Mouse (Mus musculus) CH12.LX (cell line): ENCODE data around the gene Actr5. TPM values are rescaled to one million over a fixed set of nuclear protein-coding genes. Genes with fewer than 3 reads are reported as not detected.

Experiments
- DNase-seq: peaks from one replicate; pipeline ENCODE4 v3.0.0-alpha.2; 2013; ENCODE audit errors: extremely low read depth
- H3K27ac ChIP-seq: 2 replicates; pipeline ENCODE4 v1.5.1; 2012; ENCODE audit warnings: low read depth, mild to moderate bottlenecking, control low read depth, moderate library complexity; ENCODE audit not compliant: insufficient read depth
- H3K27me3 ChIP-seq: replicated peaks from 2 replicates; pipeline ENCODE3; 2012; ENCODE audit warnings: inconsistent platforms
- H3K36me3 ChIP-seq, 2 experiments: replicated peaks in 1 of 2; 2 replicates each; pipeline versions ENCODE3 to v1.6.1; 2012; ENCODE audit warnings: inconsistent platforms in 1 of 2, low read length in 1 of 2, mild to moderate bottlenecking in 1 of 2, mixed read lengths in 1 of 2, moderate library complexity in 1 of 2; ENCODE audit not compliant: control insufficient read depth in 1 of 2, insufficient read depth in 1 of 2
- H3K4me1 ChIP-seq, 2 experiments: 2 replicates each; pipeline ENCODE4 v1.6.1; 2012; ENCODE audit warnings: inconsistent platforms in 1 of 2, moderate library complexity in 1 of 2; ENCODE audit not compliant: insufficient read depth in 2 of 2, control insufficient read depth in 1 of 2
- H3K4me2 ChIP-seq: 2 replicates; pipeline ENCODE4 v1.6.1; 2012; ENCODE audit warnings: low read depth, mild to moderate bottlenecking, control low read depth; ENCODE audit not compliant: poor library complexity, insufficient read depth, severe bottlenecking
- H3K4me3 ChIP-seq, 3 experiments: fragments of 150-350 bp in 1 of 3; sonication (generic) in 1 of 3; replicated peaks in 1 of 3; 2 replicates each; pipeline versions ENCODE3 to v1.5.1; 2011 to 2012; ENCODE audit warnings: low read depth in 2 of 3, low read length in 2 of 3, mild to moderate bottlenecking in 2 of 3, moderate library complexity in 2 of 3, control low read depth in 1 of 3, improper control_type of control experiment in 1 of 3, inconsistent platforms in 1 of 3, mixed read lengths in 1 of 3; ENCODE audit not compliant: poor library complexity in 1 of 3
- H3K79me2 ChIP-seq: replicated peaks from 2 replicates; pipeline ENCODE4 v1.6.1; 2012; ENCODE audit warnings: mild to moderate bottlenecking, moderate library complexity; ENCODE audit not compliant: control insufficient read depth, poor library complexity, insufficient read depth, severe bottlenecking; ENCODE audit errors: extremely low read depth
- H3K9ac ChIP-seq: 2 replicates; pipeline ENCODE4 v1.6.1; 2012; ENCODE audit warnings: low read depth, mild to moderate bottlenecking, control low read depth, moderate library complexity; ENCODE audit not compliant: insufficient read depth
- H3K9me3 ChIP-seq: replicated peaks from 2 replicates; pipeline ENCODE3; 2012; ENCODE audit warnings: low read length, inconsistent platforms, mixed read lengths
- CTCF ChIP-seq, 2 experiments: IDR thresholded peaks in 1 of 2; conservative IDR thresholded peaks in 1 of 2; 2 replicates each; pipeline ENCODE4 v1.5.1; 2011 to 2012; ENCODE audit warnings: low read depth in 2 of 2, low read length in 2 of 2, improper control_type of control experiment in 1 of 2, inconsistent platforms in 1 of 2, mild to moderate bottlenecking in 1 of 2, moderate library complexity in 1 of 2
- E2F4 ChIP-seq: IDR thresholded peaks from 2 replicates; pipeline ENCODE4 v1.6.1; 2011; ENCODE audit warnings: low read depth, low read length, improper control_type of control experiment; ENCODE audit not compliant: insufficient replicate concordance
- EP300 ChIP-seq: IDR thresholded peaks from 2 replicates; pipeline ENCODE4 v1.6.1; 2011; ENCODE audit warnings: low read length, improper control_type of control experiment
- ETS1 ChIP-seq: conservative IDR thresholded peaks from 2 replicates; pipeline ENCODE4 v1.6.1; 2012; ENCODE audit warnings: low read depth, mild to moderate bottlenecking, inconsistent platforms, low read length, improper control_type of control experiment, moderate library complexity
- GABPA ChIP-seq: IDR thresholded peaks from 2 replicates; pipeline ENCODE4 v1.6.1; 2012; ENCODE audit warnings: low read depth, low read length, improper control_type of control experiment, inconsistent platforms; ENCODE audit not compliant: insufficient replicate concordance
- IRF4 ChIP-seq: IDR thresholded peaks from 2 replicates; pipeline ENCODE4 v1.6.1; 2014; ENCODE audit warnings: low read depth, mild to moderate bottlenecking, inconsistent platforms, low read length, improper control_type of control experiment
- KAT2A ChIP-seq: IDR thresholded peaks from 2 replicates; pipeline ENCODE4 v1.6.1; 2012; ENCODE audit warnings: low read length, improper control_type of control experiment, inconsistent platforms; ENCODE audit not compliant: insufficient replicate concordance
- MAFK ChIP-seq: IDR thresholded peaks from 2 replicates; pipeline ENCODE4 v1.6.1; 2011; ENCODE audit warnings: low read length, improper control_type of control experiment; ENCODE audit not compliant: insufficient replicate concordance
- MAX ChIP-seq: IDR thresholded peaks from 2 replicates; pipeline ENCODE4 v1.6.1; 2011; ENCODE audit warnings: low read length, improper control_type of control experiment
- MXI1 ChIP-seq: IDR thresholded peaks from 2 replicates; pipeline ENCODE4 v1.6.1; 2011; ENCODE audit warnings: mild to moderate bottlenecking, low read depth, low read length, improper control_type of control experiment
- MYC ChIP-seq: IDR thresholded peaks from 2 replicates; pipeline ENCODE4 v1.6.1; 2011; ENCODE audit warnings: low read depth, mild to moderate bottlenecking, improper control_type of control experiment, low read length
- RCOR1 ChIP-seq: conservative IDR thresholded peaks from 2 replicates; pipeline ENCODE4 v1.6.1; 2012; ENCODE audit warnings: low read depth, mild to moderate bottlenecking, inconsistent platforms, low read length, improper control_type of control experiment
- SIN3A ChIP-seq: IDR thresholded peaks from 2 replicates; pipeline ENCODE4 v1.6.1; 2012; ENCODE audit warnings: low read length, improper control_type of control experiment, inconsistent platforms
- TBP ChIP-seq: conservative IDR thresholded peaks from 2 replicates; pipeline ENCODE4 v1.6.1; 2011; ENCODE audit warnings: low read depth, low read length, improper control_type of control experiment
- dilution Hi-C: fragments of 300-500 bp; cut with MboI; formaldehyde crosslinking; loops from 2 replicates; pipeline ENCODE4 v1.14.3; 2020; ENCODE audit warnings: low sequenced_read_pairs; ENCODE audit not compliant: extremely low pct_unique_long_range_greater_than_20kb, extremely low pct_ligation_motif_present
- in situ Hi-C: fragments of 300-500 bp; cut with MboI; formaldehyde crosslinking; loops from 3 replicates; pipeline ENCODE4 v1.14.3; 2019; ENCODE audit warnings: low sequenced_read_pairs, low pct_ligation_motif_present, low pct_unique_long_range_greater_than_20kb, mixed read lengths
- polyA plus RNA-seq: library from polyadenylated mRNA; unstranded; fragments of >175 nt; gene quantifications from 2 replicates; pipeline ENCODE4 v1.2.1, GENCODE M21; 2012; ENCODE audit warnings: low read depth; ENCODE audit not compliant: insufficient read length
- total RNA-seq, 2 experiments: library from RNA; depleted of rRNA; stranded (reverse); fragments of 300-350 nt in 1 of 2; fragments of >200 nt in 1 of 2; gene quantifications; 2 replicates each; pipeline ENCODE4 v1.2.3; 2012 to 2014

The Actr5 gene
- total and polyA plus RNA-seq, 3 experiments, result 13.9 to 20.3 (median 19.8) TPM

DNA sequence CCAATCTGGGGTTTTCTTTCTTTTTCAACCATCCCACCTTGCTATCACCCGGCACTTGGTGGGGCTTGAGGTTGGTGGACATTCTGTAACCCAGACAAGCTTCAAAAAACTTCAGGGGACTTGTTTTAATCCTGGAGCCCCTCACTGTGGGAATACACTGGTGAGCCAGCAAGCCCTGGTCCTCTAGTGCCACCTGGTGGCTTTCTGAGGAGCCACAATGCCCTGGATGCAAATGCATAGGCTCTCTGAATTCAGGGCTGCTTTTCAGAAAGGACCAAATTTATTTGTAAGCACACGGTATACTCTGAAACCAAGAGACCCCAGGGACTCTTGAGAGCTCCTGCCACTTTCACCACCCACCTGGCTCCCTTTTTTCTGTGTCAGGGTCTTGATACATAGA lies 17.2 kb downstream of the Actr5 start (continued):
- TF ChIP-seq E2F4, result no peak
- no peak for TF ChIP-seq MYC
- TF ChIP-seq KAT2A, result no peak
- no peak for TF ChIP-seq MAX
- TF ChIP-seq MAFK, result no peak

DNA sequence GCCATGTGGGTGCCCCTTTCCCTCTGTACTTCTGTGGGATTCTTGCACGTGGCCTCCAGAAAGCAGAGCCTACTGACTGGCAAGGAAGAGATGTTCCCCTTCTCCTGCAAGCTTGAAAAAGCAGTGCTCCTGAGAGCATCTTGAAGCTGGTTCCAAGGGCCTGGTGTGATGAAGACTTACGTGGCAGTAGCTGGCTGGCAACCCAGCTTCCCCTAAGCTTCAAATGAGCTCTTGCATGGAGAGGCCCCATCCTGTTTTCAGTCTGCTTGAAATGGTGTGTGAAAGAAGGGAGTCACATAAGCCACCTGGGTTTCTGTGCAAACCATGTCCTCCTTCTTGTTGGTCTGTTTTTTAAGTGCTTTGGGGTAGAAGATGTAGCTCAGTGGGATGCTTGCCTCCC lies 17.9 kb downstream of the Actr5 start:
- H3K27me3 ChIP-seq, result no peaks in the 10 kb centered on the region
- H3K4me3 ChIP-seq, result no peak overlapping the region
- no peak overlapping the region for H3K9ac ChIP-seq
- DNase-seq, result no peak
- H3K36me3 ChIP-seq, result peaks cover 36 to 66% of the 10 kb centered on the region in 2 experiments
- H3K79me2 ChIP-seq, result no peaks in the 10 kb centered on the region
- H3K27ac ChIP-seq, result no peak overlapping the region
- peaks cover 8% of the 10 kb centered on the region for H3K9me3 ChIP-seq
- TF ChIP-seq RCOR1 (no peak), MXI1 (no peak), EP300 (no peak), IRF4 (no peak), E2F4 (no peak), SIN3A (no peak), MAFK (no peak), TBP (no peak), MYC (no peak), CTCF (conservative IDR thresholded peaks at IDR 0.05 in 1 of 2, IDR thresholded peaks at IDR 0.05 in 1 of 2; ENCODE audit: low read depth in 2 of 2, low read length in 2 of 2) (no peak)
- dilution Hi-C loops (no loop called here), in situ Hi-C loops (loop anchor here (25.0 kb wide), 2 partner anchors 220 to 280 kb away; no protein-coding TSS in a partner anchor)
- H3K4me1 ChIP-seq, result peaks cover 0 to 8% of the 10 kb centered on the region in 2 experiments; a peak in 2 of 4 replicates
- no peak overlapping the region for H3K4me2 ChIP-seq

- in situ Hi-C loops, result loop anchor here (25.0 kb wide), 2 partner anchors 219 to 281 kb away; no protein-coding TSS in a partner anchor
- Histone ChIP-seq H3K9ac (no peak overlapping the region), H3K4me1 (peaks cover 0 to 8% of the 10 kb centered on the region in 2 experiments; a peak in 2 of 4 replicates), H3K36me3 (peaks cover 27 to 54% of the 10 kb centered on the region in 2 experiments), H3K27ac (no peak overlapping the region), H3K79me2 (no peaks in the 10 kb centered on the region), H3K9me3 (peaks cover 8% of the 10 kb centered on the region), H3K4me3 (no peak overlapping the region), H3K4me2 (no peak overlapping the region), H3K27me3 (no peaks in the 10 kb centered on the region)
- no peak for TF ChIP-seq EP300
- no peak for TF ChIP-seq ETS1
- TF ChIP-seq IRF4, result no peak
- TF ChIP-seq E2F4, result no peak
- TF ChIP-seq MAX, result no peak
- TF ChIP-seq GABPA, result no peak
- no peak for DNase-seq
- dilution Hi-C loops, result no loop called here
Measured at GRCm38 (mm10) chr2:158643791-158644190, 19.1 kb downstream of the Actr5 start.
